Mouse (Mus musculus): ENCODE measurements around the gene Tmed5.

DNA sequence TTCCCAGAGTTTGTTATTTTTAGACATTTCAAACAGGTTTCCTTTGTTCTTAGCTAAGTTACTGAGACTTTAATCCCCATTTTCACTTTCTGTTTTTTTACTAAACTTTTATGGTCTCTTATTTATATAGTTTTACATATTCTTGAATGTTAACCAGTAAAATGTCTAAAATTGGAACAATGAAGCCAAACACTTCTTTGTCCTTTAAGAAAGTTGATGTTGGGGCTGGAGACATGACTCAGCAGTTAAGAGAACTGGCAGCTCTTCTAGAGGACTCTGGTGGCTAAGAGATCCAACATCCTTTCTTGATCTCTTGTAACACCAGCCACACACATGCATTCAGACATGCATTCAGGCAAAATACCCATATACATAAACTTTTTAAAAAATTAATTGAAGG, 52.8 kb downstream of the Tmed5 start:
- TF ChIP-seq CTCF (IDR thresholded peaks at IDR 0.05; ENCODE audit: borderline replicate concordance, control insufficient read depth, extremely low read depth, insufficient read depth, low read length, poor library complexity), result no peak
- TF ChIP-seq POLR2A (IDR thresholded peaks at IDR 0.05; ENCODE audit: control insufficient read depth, extremely low read depth, insufficient read depth, low read length, poor library complexity), result no peak
